Mouse (Mus musculus): ENCODE results near the gene Alox5. TPM values are rescaled to one million over a fixed set of nuclear protein-coding genes. Genes with fewer than 3 reads are reported as not detected.

Alox5 gene
- under 1 TPM in 1 of 2 experiments, not detected in 1; 0.70 TPM for total RNA-seq (2023)

DNA sequence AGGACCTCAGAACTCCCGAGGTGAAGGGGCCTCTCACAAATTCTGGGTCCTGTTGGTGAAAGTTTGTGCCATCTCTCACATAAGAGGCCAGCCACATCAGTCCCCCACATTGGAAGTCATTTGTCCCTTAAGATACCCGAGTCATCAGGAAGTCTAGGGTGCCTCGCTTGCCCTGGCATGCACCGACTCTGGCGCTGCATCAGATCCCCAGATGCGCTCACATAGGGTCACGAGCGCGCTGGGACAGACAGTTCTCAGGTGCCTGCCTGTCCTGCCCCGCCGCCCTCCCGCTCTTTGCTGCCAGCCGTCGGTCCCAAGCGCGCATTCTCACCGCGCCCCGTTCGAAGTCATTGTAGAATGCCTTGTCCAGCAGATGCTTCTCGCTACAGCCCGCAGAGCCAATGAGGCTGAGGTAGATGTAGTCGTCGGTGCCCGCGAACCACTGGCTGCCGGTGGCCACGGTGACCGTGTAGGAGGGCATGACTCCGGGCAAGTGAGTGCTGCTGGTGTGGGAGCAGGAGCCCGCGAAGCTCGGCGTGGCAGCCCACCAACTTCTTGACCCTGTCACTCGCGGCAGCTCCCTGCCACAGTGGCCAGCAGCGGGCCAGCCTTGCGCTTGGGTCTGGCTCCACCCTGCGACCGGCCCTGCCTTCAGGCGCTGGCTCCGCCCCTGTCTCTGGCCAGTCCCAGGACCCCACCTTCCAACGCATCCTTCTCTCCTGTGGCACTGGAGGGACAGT lies at the start of gene Alox5:
Gene Alox5, minus strand, starts transcription at position 635 of the 740 bp plus-strand sequence.

GRCm38 (mm10) chr6:116506302-116507003 lies 45.5 kb upstream of the Alox5 start, which contains the start of gene Olfr212:
TSS of gene Olfr212 (plus strand) at chr6:116506516.

GRCm38 (mm10) chr6:116488791-116489190 lies 27.8 kb upstream of the Alox5 start, which contains the start of gene Olfr211:
TSS of gene Olfr211 (plus strand) at chr6:116489091.

Other genes with a start within 250 kb of the Alox5 start
- gene Zfand4, start 197.0 kb downstream of the Alox5 start, total RNA-seq (2023): 1 to 10 TPM; 2.0 to 4.6 TPM
- gene March8, start 123.2 kb downstream of the Alox5 start, total RNA-seq (2023): 1 to 10 TPM; 1.2 to 2.8 TPM
- gene Olfr211, start 27.9 kb upstream of the Alox5 start, total RNA-seq (2023): not detected
- gene Olfr212, start 45.3 kb upstream of the Alox5 start, total RNA-seq (2023): under 1 TPM in 1 of 2 experiments, not detected in 1; 0.20 TPM
- not detected for gene Olfr213, start 77.3 kb upstream of the Alox5 start, total RNA-seq (2023)
- 1 to 10 TPM; 2.8 to 3.5 TPM for gene Gm5580, start 90.0 kb upstream of the Alox5 start, total RNA-seq (2023)
- gene Olfr214, start 93.1 kb upstream of the Alox5 start, total RNA-seq (2023): not detected
- not detected for gene Olfr215, start 123.0 kb upstream of the Alox5 start, total RNA-seq (2023)
- gene Zfp422, start 167.8 kb upstream of the Alox5 start, total RNA-seq (2023): 10 to 100 TPM; 20.2 to 24.1 TPM
- gene Depp1, start 189.4 kb upstream of the Alox5 start, total RNA-seq (2023): not detected
- 1 to 10 TPM in 1 of 2 experiments, under 1 TPM in 1; 0.98 to 3.2 TPM for gene Rassf4, start 212.8 kb upstream of the Alox5 start, total RNA-seq (2023)

Data from T-cell, adult 66 days (primary cell).